In genomic region chr17:32363821-32364301, GRCm38 (mm10) we compare ENCODE assay signal across 8 mouse cellular contexts. TPM values are rescaled to one million over a fixed set of nuclear protein-coding genes. Genes with fewer than 3 reads are reported as not detected.
DNase-seq lines count a peak whose midpoint lies in the region; ATAC-seq and TF ChIP-seq lines count a peak whose summit lies in the region.

No protein-coding gene starts in this region.

- no peak for TF ChIP-seq POLR2A in bone marrow, adult 2 months (IDR thresholded peaks at IDR 0.05; ENCODE audit: borderline replicate concordance, control insufficient read depth, low read depth, low read length)
- TF ChIP-seq POLR2A in testis, adult 2 months (IDR thresholded peaks at IDR 0.05; ENCODE audit: control insufficient read depth, low read depth, low read length) = no peak

- H3K9me3 ChIP-seq in lung, postnatal 0 days (ENCODE audit: low read length) = no peaks in the 10 kb centered on the region
- H3K9me3 ChIP-seq in heart, embryonic 15.5 days (replicated peaks) = no peaks in the 10 kb centered on the region
- no peaks in the 10 kb centered on the region for H3K9me3 ChIP-seq in liver, embryonic 12.5 days (replicated peaks)

- WGBS in lung, postnatal 0 days = 2% methylated on average over 15 of the region's 50 CpGs
- 3% methylated on average over 46 of the region's 50 CpGs for WGBS in bone marrow, adult 2 months
- under 1% methylated on average over 47 of the region's 50 CpGs for WGBS in heart, embryonic 15.5 days
- WGBS in liver, embryonic 12.5 days (ENCODE audit: insufficient replicate concordance) = 0% methylated on average over 23 of the region's 50 CpGs

- TF ChIP-seq CTCF in lung, postnatal 0 days (IDR thresholded peaks at IDR 0.05) = no peak
- TF ChIP-seq CTCF in bone marrow, adult 2 months (IDR thresholded peaks at IDR 0.05; ENCODE audit: control insufficient read depth, insufficient read depth, low read length) = no peak
- TF ChIP-seq CTCF in testis, adult 2 months (IDR thresholded peaks at IDR 0.05; ENCODE audit: control insufficient read depth, insufficient read depth, insufficient replicate concordance, low read depth, low read length) = no peak

- peak overlapping the region; percentile 99 for H3K4me3 ChIP-seq in lung, postnatal 0 days (ENCODE audit: low read depth, low read length)
- H3K4me3 ChIP-seq in bone marrow, adult 2 months (replicated peaks; ENCODE audit: control insufficient read depth, low read depth, low read length) = peak overlapping the region; percentile 64
- H3K4me3 ChIP-seq in heart, embryonic 15.5 days = peak overlapping the region; percentile 83
- H3K4me3 ChIP-seq in liver, embryonic 12.5 days = peak overlapping the region; percentile 97
- H3K4me3 ChIP-seq in testis, adult 2 months (ENCODE audit: control insufficient read depth, low read depth, low read length) = peak overlapping the region; percentile 85

- no peak for DNase-seq in lung, postnatal 0 days (ENCODE audit: low spot score)
- no peak for DNase-seq in lung, adult 18-20 months
- no peak for DNase-seq in urinary bladder, postnatal 4 days (ENCODE audit: low spot score in 2 of 2)
- DNase-seq in adipocyte (ENCODE audit: low spot score) = no peak

- no peak for TF ChIP-seq EP300 in lung, postnatal 0 days (IDR thresholded peaks at IDR 0.05)

- no peaks in the 10 kb centered on the region for H3K27me3 ChIP-seq in lung, postnatal 0 days (replicated peaks; ENCODE audit: insufficient read depth, low read length)
- no peaks in the 10 kb centered on the region for H3K27me3 ChIP-seq in heart, embryonic 15.5 days
- H3K27me3 ChIP-seq in liver, embryonic 12.5 days (replicated peaks) = no peaks in the 10 kb centered on the region
- no peaks in the 10 kb centered on the region for H3K27me3 ChIP-seq in testis, adult 2 months (ENCODE audit: control insufficient read depth, insufficient read depth, low read length)

- peak; percentile 47 for ATAC-seq in lung, postnatal 0 days
- peak; percentile 52 for ATAC-seq in heart, embryonic 15.5 days (replicated peaks; ENCODE audit: insufficient number of reproducible peaks, insufficient read depth, low FRiP score, low read depth)
- peak; percentile 36 for ATAC-seq in liver, embryonic 12.5 days

- H3K9ac ChIP-seq in lung, postnatal 0 days (replicated peaks; ENCODE audit: low read depth) = peak overlapping the region; percentile 76
- peak overlapping the region; percentile 96 for H3K9ac ChIP-seq in heart, embryonic 15.5 days
- peak overlapping the region; percentile 94 for H3K9ac ChIP-seq in liver, embryonic 12.5 days

- peak overlapping the region; percentile 89 for H3K4me2 ChIP-seq in lung, postnatal 0 days (replicated peaks; ENCODE audit: low read depth, low read length)
- peak overlapping the region; percentile 77 for H3K4me2 ChIP-seq in heart, embryonic 15.5 days
- H3K4me2 ChIP-seq in liver, embryonic 12.5 days = peak overlapping the region; percentile 90

- H3K4me1 ChIP-seq in lung, postnatal 0 days (ENCODE audit: insufficient read depth, low read depth, low read length) = peaks cover 15% of the 10 kb centered on the region; the same call in 1 of the 2 replicates
- peaks cover 2% of the 10 kb centered on the region for H3K4me1 ChIP-seq in bone marrow, adult 2 months (ENCODE audit: control insufficient read depth, insufficient read depth, low read length)
- peaks cover 30% of the 10 kb centered on the region for H3K4me1 ChIP-seq in heart, embryonic 15.5 days (replicated peaks)
- H3K4me1 ChIP-seq in liver, embryonic 12.5 days = peaks cover 54% of the 10 kb centered on the region
- H3K4me1 ChIP-seq in testis, adult 2 months (ENCODE audit: control insufficient read depth, insufficient read depth, low read length) = peaks cover 6% of the 10 kb centered on the region

- peak overlapping the region; percentile 40 for H3K27ac ChIP-seq in lung, postnatal 0 days (ENCODE audit: low read length)
- H3K27ac ChIP-seq in bone marrow, adult 2 months (ENCODE audit: control insufficient read depth, insufficient read depth, low read depth, low read length, poor library complexity) = peak overlapping the region; percentile 9
- H3K27ac ChIP-seq in heart, embryonic 15.5 days = peak overlapping the region; percentile 77
- H3K27ac ChIP-seq in liver, embryonic 12.5 days = peak overlapping the region; percentile 76
- peak overlapping the region; percentile 21; the same call in 1 of the 2 replicates for H3K27ac ChIP-seq in testis, adult 2 months (ENCODE audit: control insufficient read depth, insufficient read depth, low read depth, low read length)

- H3K36me3 ChIP-seq in lung, postnatal 0 days (ENCODE audit: insufficient read depth, low read length) = peaks cover 20% of the 10 kb centered on the region
- H3K36me3 ChIP-seq in heart, embryonic 15.5 days = peaks cover 36% of the 10 kb centered on the region
- H3K36me3 ChIP-seq in liver, embryonic 12.5 days = peaks cover 45% of the 10 kb centered on the region
- no peaks in the 10 kb centered on the region; the same call in 1 of the 2 replicates for H3K36me3 ChIP-seq in testis, adult 2 months (ENCODE audit: control insufficient read depth, insufficient read depth, low read length)

RNA-seq across cellular contexts. Expression of gene Akap8l, which starts 13.5 kb away (rescaled TPM):
- 59.9 and 66.3 TPM in 2 replicates for polyA plus RNA-seq in lung, postnatal 0 days (2015; fragmentation: Nextera tagmentation; extraction: Ambion mirVana)
- polyA plus RNA-seq in bone marrow, adult 2 months (2011; ENCODE audit: insufficient read depth, insufficient read length, low replicate concordance, missing spikeins) = 141 and 225 TPM in 2 replicates
- 88.1 and 98.5 TPM in 2 replicates for polyA plus RNA-seq in heart, embryonic 15.5 days (2015; fragmentation: Nextera tagmentation; extraction: Ambion mirVana)
- polyA plus RNA-seq in liver, embryonic 12.5 days (2016; fragmentation: Nextera tagmentation; extraction: Ambion mirVana) = 49.7 and 50.1 TPM in 2 replicates
- polyA plus RNA-seq in testis, adult 2 months (2012; rRNA removed) = 107 and 129 TPM in 2 replicates

RNA-seq across cellular contexts. Expression of gene Wiz, which starts 25.4 kb away (rescaled TPM):
- 12.1 and 12.8 TPM in 2 replicates for polyA plus RNA-seq in lung, postnatal 0 days (2015; fragmentation: Nextera tagmentation; extraction: Ambion mirVana)
- polyA plus RNA-seq in bone marrow, adult 2 months (2011; ENCODE audit: insufficient read depth, insufficient read length, low replicate concordance, missing spikeins) = 11.8 and 15.5 TPM in 2 replicates
- polyA plus RNA-seq in heart, embryonic 15.5 days (2015; fragmentation: Nextera tagmentation; extraction: Ambion mirVana) = 13.1 and 16.9 TPM in 2 replicates
- polyA plus RNA-seq in liver, embryonic 12.5 days (2016; fragmentation: Nextera tagmentation; extraction: Ambion mirVana) = 13.3 and 14.8 TPM in 2 replicates
- polyA plus RNA-seq in testis, adult 2 months (2012; rRNA removed) = 25.2 and 26.3 TPM in 2 replicates

RNA-seq across cellular contexts. Expression of gene Rasal3, which starts 39.5 kb away (rescaled TPM):
- 0.79 and 1.2 TPM in 2 replicates for polyA plus RNA-seq in lung, postnatal 0 days (2015; fragmentation: Nextera tagmentation; extraction: Ambion mirVana)
- polyA plus RNA-seq in bone marrow, adult 2 months (2011; ENCODE audit: insufficient read depth, insufficient read length, low replicate concordance, missing spikeins) = 20.7 and 58.8 TPM in 2 replicates
- polyA plus RNA-seq in heart, embryonic 15.5 days (2015; fragmentation: Nextera tagmentation; extraction: Ambion mirVana) = 1.9 and 10.0 TPM in 2 replicates
- 7.2 and 8.1 TPM in 2 replicates for polyA plus RNA-seq in liver, embryonic 12.5 days (2016; fragmentation: Nextera tagmentation; extraction: Ambion mirVana)
- polyA plus RNA-seq in testis, adult 2 months (2012; rRNA removed) = 3.7 and 5.3 TPM in 2 replicates

RNA-seq across cellular contexts. Expression of gene Akap8, which starts 42.8 kb away (rescaled TPM):
- polyA plus RNA-seq in lung, postnatal 0 days (2015; fragmentation: Nextera tagmentation; extraction: Ambion mirVana) = 30.2 and 34.0 TPM in 2 replicates
- 76.5 and 113 TPM in 2 replicates for polyA plus RNA-seq in bone marrow, adult 2 months (2011; ENCODE audit: insufficient read depth, insufficient read length, low replicate concordance, missing spikeins)
- 64.8 and 74.3 TPM in 2 replicates for polyA plus RNA-seq in heart, embryonic 15.5 days (2015; fragmentation: Nextera tagmentation; extraction: Ambion mirVana)
- polyA plus RNA-seq in liver, embryonic 12.5 days (2016; fragmentation: Nextera tagmentation; extraction: Ambion mirVana) = 72.1 and 73.5 TPM in 2 replicates
- 39.3 and 43.5 TPM in 2 replicates for polyA plus RNA-seq in testis, adult 2 months (2012; rRNA removed)

Comparison
In these comparisons a context has a peak if more than half of its experiments do, and no peak if none do; other contexts are left out.
1. H3K27ac ChIP-seq: peak in every context shown above with its lines; median percentile 77 in heart, embryonic 15.5 days; 76 in liver, embryonic 12.5 days; 40 in lung, postnatal 0 days; 21 in testis, adult 2 months; 9 in bone marrow, adult 2 months.